Mouse (Mus musculus) small intestine, adult 2 months (tissue): ENCODE results near the gene Myl6b. TPM values are rescaled to one million over a fixed set of nuclear protein-coding genes. Genes with fewer than 3 reads are reported as not detected.

Experiments
- H3K27ac ChIP-seq: fragments of 200-500 bp; 2 replicates; pipeline ENCODE4 v1.5.1; 2012; ENCODE audit warnings: low read depth, low read length, control low read depth, inconsistent platforms; ENCODE audit not compliant: insufficient read depth
- H3K27me3 ChIP-seq: fragments of 200-500 bp; 2 replicates; pipeline ENCODE4 v1.6.1; 2012; ENCODE audit warnings: mild to moderate bottlenecking, moderate library complexity, low read length, inconsistent platforms; ENCODE audit not compliant: control insufficient read depth, insufficient read depth
- H3K36me3 ChIP-seq: fragments of 200-500 bp; 2 replicates; pipeline ENCODE4 v1.6.1; 2012; ENCODE audit warnings: mild to moderate bottlenecking, low read length, control low read depth, inconsistent platforms; ENCODE audit not compliant: control insufficient read depth, insufficient read depth
- H3K4me1 ChIP-seq: fragments of 200-500 bp; 2 replicates; pipeline ENCODE4 v1.6.1; 2012; ENCODE audit warnings: low read length, inconsistent platforms, mixed read lengths; ENCODE audit not compliant: control insufficient read depth, insufficient read depth, insufficient read length
- H3K4me3 ChIP-seq: fragments of 200-500 bp; 2 replicates; pipeline ENCODE4 v1.5.1; 2012; ENCODE audit warnings: low read depth, mild to moderate bottlenecking, control low read depth, inconsistent platforms, low read length, moderate library complexity
- CTCF ChIP-seq: fragments of 200-500 bp; IDR thresholded peaks from 2 replicates; pipeline ENCODE4 v1.5.1; 2012; ENCODE audit warnings: low read depth, mild to moderate bottlenecking, control low read depth, inconsistent platforms, low read length, moderate library complexity, mixed read lengths; ENCODE audit not compliant: insufficient replicate concordance, insufficient read length; ENCODE audit errors: extremely low read depth
- POLR2A ChIP-seq: fragments of 200-500 bp; IDR thresholded peaks from 2 replicates; pipeline ENCODE4 v1.6.1; 2012; ENCODE audit warnings: low read depth, mild to moderate bottlenecking, control low read depth, inconsistent platforms, low read length, moderate library complexity
- WGBS: fragments of 180-500 bp; shearing (Covaris S2); methylation state at CpG from one replicate; pipeline ENCODE4 v1.1.7; 2018; 5-methylcytosine and 5-hydroxymethylcytosine counted together
- polyA plus RNA-seq: library from polyadenylated mRNA; depleted of rRNA; stranded (reverse); fragments of >200 nt; gene quantifications from 2 replicates; pipeline ENCODE4 v1.2.3, GENCODE M21; 2012

Myl6b gene
- polyA plus RNA-seq, 1 experiment, result 1.2 TPM

- peaks cover 56% of the 10 kb centered on the region for H3K36me3 ChIP-seq
- WGBS, result 66% methylated on average over 5 of the region's 5 CpGs
Observed at GRCm38 (mm10) chr10:128489380-128489779, 9.1 kb downstream of the Myl6b start.

GRCm38 (mm10) chr10:128488776-128489175, 9.7 kb downstream of the Myl6b start:
- Histone ChIP-seq H3K36me3 (peaks cover 61% of the 10 kb centered on the region), H3K27ac (no peak overlapping the region), H3K4me3 (no peak overlapping the region), H3K27me3 (no peaks in the 10 kb centered on the region), H3K4me1 (peaks cover 9% of the 10 kb centered on the region)
- TF ChIP-seq CTCF (no peak), POLR2A (no peak)
- WGBS, result 82% methylated on average over 4 of the region's 4 CpGs

More at GRCm38 (mm10) chr10:128489380-128489779, 9.1 kb downstream of the Myl6b start:
- no peak for TF ChIP-seq POLR2A
- no peak for TF ChIP-seq CTCF
- H3K4me3 ChIP-seq, result no peak overlapping the region
- H3K27me3 ChIP-seq, result no peaks in the 10 kb centered on the region
- peaks cover 9% of the 10 kb centered on the region for H3K4me1 ChIP-seq
- H3K27ac ChIP-seq, result peak overlapping the region; percentile 97

GRCm38 (mm10) chr10:128487861-128488712, 10.4 kb downstream of the Myl6b start:
- no peak overlapping the region for H3K27ac ChIP-seq

GRCm38 (mm10) chr10:128486370-128486769, 12.1 kb downstream of the Myl6b start:
- Histone ChIP-seq H3K36me3 (peaks cover 77% of the 10 kb centered on the region), H3K4me1 (peaks cover 2% of the 10 kb centered on the region; the same call in 1 of the 2 replicates), H3K27ac (no peak overlapping the region), H3K27me3 (no peaks in the 10 kb centered on the region), H3K4me3 (no peak overlapping the region)
- 82% methylated on average over 7 of the region's 7 CpGs for WGBS
- TF ChIP-seq CTCF (no peak), POLR2A (no peak)

More at GRCm38 (mm10) chr10:128487861-128488712, 10.4 kb downstream of the Myl6b start:
- TF ChIP-seq POLR2A (no peak), CTCF (no peak)
- 89% methylated on average over 22 of the region's 22 CpGs for WGBS
- H3K27me3 ChIP-seq, result no peaks in the 10 kb centered on the region
- H3K4me1 ChIP-seq, result peaks cover 9% of the 10 kb centered on the region
- H3K36me3 ChIP-seq, result peaks cover 67% of the 10 kb centered on the region
- no peak overlapping the region for H3K4me3 ChIP-seq

GRCm38 (mm10) chr10:128474366-128474765, 24.1 kb downstream of the Myl6b start:
- 95% methylated on average over 12 of the region's 12 CpGs for WGBS
- H3K4me1 ChIP-seq, result no peaks in the 10 kb centered on the region
- H3K4me3 ChIP-seq, result no peak overlapping the region
- TF ChIP-seq CTCF (no peak), POLR2A (no peak)
- peaks cover 64% of the 10 kb centered on the region for H3K36me3 ChIP-seq
- H3K27ac ChIP-seq, result no peak overlapping the region
- no peaks in the 10 kb centered on the region for H3K27me3 ChIP-seq

- H3K4me3 ChIP-seq, result peak overlapping the region; percentile 88
- no peak for TF ChIP-seq CTCF
- no peak for TF ChIP-seq POLR2A
- 3% methylated on average over 5 of the region's 5 CpGs for WGBS
- H3K36me3 ChIP-seq, result peaks cover 26% of the 10 kb centered on the region
- no peaks in the 10 kb centered on the region for H3K4me1 ChIP-seq
- peak overlapping the region; percentile 14 for H3K27ac ChIP-seq
- no peaks in the 10 kb centered on the region for H3K27me3 ChIP-seq
Observed at GRCm38 (mm10) chr10:128460270-128460630, 38.2 kb downstream of the Myl6b start.

GRCm38 (mm10) chr10:128459409-128460269, 38.8 kb downstream of the Myl6b start:
- TF ChIP-seq POLR2A (no peak; the same call in 1 of the 2 replicates), CTCF (no peak)
- 2% methylated on average over 33 of the region's 67 CpGs for WGBS
- H3K27ac ChIP-seq, result peak overlapping the region; percentile 88
- peaks cover 21% of the 10 kb centered on the region for H3K36me3 ChIP-seq
- H3K4me1 ChIP-seq, result no peaks in the 10 kb centered on the region
- H3K4me3 ChIP-seq, result peak overlapping the region; percentile 88
- no peaks in the 10 kb centered on the region for H3K27me3 ChIP-seq
